Mouse (Mus musculus) C2C12 (cell line): ENCODE measurements around the gene Cyth1.

ENCODE experiments used
- CEBPB ChIP-seq: IDR thresholded peaks from one replicate; pipeline ENCODE4 v1.6.1; 2011; ENCODE audit warnings: low read depth, mild to moderate bottlenecking, control low read depth, moderate library complexity
- CTCF ChIP-seq: IDR thresholded peaks from one replicate; pipeline ENCODE4 v1.5.1; 2011; ENCODE audit not compliant: control insufficient read depth, insufficient read depth, insufficient read length
- MAX ChIP-seq: IDR thresholded peaks from one replicate; pipeline ENCODE4 v1.6.1; 2011; ENCODE audit warnings: mild to moderate bottlenecking, control low read depth
- MYOD1 ChIP-seq: IDR thresholded peaks from one replicate; pipeline ENCODE4 v1.6.1; 2011; ENCODE audit warnings: low read depth; ENCODE audit not compliant: control insufficient read depth, insufficient read length
- MYOG ChIP-seq: IDR thresholded peaks from one replicate; pipeline ENCODE4 v1.6.1; 2011; ENCODE audit not compliant: control insufficient read depth, insufficient read length; ENCODE audit errors: extremely low read depth
- USF1 ChIP-seq: IDR thresholded peaks from one replicate; pipeline ENCODE4 v1.6.1; 2011; ENCODE audit warnings: low read depth, mild to moderate bottlenecking, control low read depth, moderate library complexity

DNA sequence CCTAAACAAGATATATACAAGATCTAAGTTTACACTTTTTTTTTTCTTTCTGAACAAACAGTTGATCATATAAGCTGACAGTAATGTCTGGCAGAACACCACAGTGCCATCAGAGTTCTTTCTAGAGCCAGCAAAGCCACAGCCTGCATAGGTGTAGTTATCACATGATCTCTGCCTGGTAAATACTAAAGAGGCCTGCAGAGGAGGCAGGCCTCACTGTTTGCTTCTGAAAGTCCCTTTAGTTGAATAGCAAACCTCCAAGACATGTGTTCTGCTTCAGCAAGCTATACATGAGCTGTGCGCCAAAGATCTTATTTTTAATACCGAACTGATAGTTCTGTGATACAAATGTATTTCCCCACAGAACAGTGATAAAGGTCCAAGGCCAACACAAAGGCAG is 3.3 kb downstream of the Cyth1 start:
- TF ChIP-seq CTCF (no peak), MAX (no peak), USF1 (no peak), MYOD1 (no peak), MYOG (no peak), CEBPB (no peak)
